ENCODE assay signal across 8 mouse cellular contexts in the genomic region with DNA sequence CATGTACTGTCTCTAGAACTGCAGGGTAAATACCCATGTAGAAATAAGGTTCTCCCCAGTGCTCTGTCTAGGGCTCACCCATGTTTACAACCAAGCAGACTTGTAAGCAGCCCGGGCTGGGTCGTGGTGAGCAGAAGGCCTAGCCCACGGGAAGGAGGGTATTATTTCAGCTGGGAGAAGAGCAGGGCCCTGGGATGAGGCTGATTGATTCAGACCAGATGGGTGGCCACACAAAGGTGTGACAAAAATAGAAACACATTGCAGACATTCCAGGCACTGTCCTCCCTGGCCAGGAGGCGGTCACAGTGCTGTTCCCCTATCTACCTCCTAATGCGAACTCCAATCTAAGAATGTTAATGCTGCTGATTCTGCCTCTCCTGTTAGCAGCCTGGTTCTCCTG. TPM values are rescaled to one million over a fixed set of nuclear protein-coding genes. Genes with fewer than 3 reads are reported as not detected.
A peak's percentile ranks its signal among the peaks of the same experiment; 100 is the strongest.
DNase-seq lines count a peak whose midpoint lies in the region; ATAC-seq and TF ChIP-seq lines count a peak whose summit lies in the region.
"Had no signal": no experiment of that assay in that cellular context is flagged by ENCODE, and none has a peak within 500 bp of the region (broad histone marks: within the 10 kb centered on the region; RNA-seq: fewer than 3 reads in every experiment).

No protein-coding gene starts in this region.

- 0 out of 2 replicates have a peak overlapping the region, but pooled peaks have one; percentile 39 for H3K27ac ChIP-seq in kidney, adult 2 months (ENCODE audit: insufficient read depth, low read depth, low read length)
- H3K27ac ChIP-seq in limb, embryonic 13.5 days, result no peak overlapping the region; the same call in 1 of the 2 replicates

- no peak for TF ChIP-seq POLR2A in kidney, adult 2 months (IDR thresholded peaks at IDR 0.05; ENCODE audit: low read depth, low read length)

- DNase-seq in kidney, adult 2 months, result no peak
- no peak for DNase-seq in kidney, postnatal 14 days
- DNase-seq in Patski (ENCODE audit: low read depth, low spot score), result no peak
- peak; percentile 70 for DNase-seq in embryo, embryonic 10.5 days (ENCODE audit: low spot score)
- DNase-seq in ovary, postnatal 14 days (ENCODE audit: low spot score), result no peak
- DNase-seq in urinary bladder, adult 18-20 months (ENCODE audit: low spot score in 2 of 2), result no peak
- DNase-seq: lung, adult 2 months had no signal

- H3K9me3 ChIP-seq in limb, embryonic 13.5 days, result no peaks in the 10 kb centered on the region

- in situ Hi-C loops in Patski (cut with MboI; ENCODE audit: low pct_unique_long_range_greater_than_20kb), result no loop called here

- 41% methylated on average over 5 of the region's 5 CpGs for WGBS in kidney, adult 2 months
- 14% methylated on average over 5 of the region's 5 CpGs for WGBS in limb, embryonic 13.5 days

- CTCF ChIA-PET in Patski (lab: Charles Lee), result interaction anchor here (0.9 kb wide), 1 partner anchor 15 kb away, joined by 3 read pairs; no protein-coding TSS in a partner anchor

- no peak overlapping the region for H3K4me3 ChIP-seq in kidney, adult 2 months (ENCODE audit: insufficient read depth, low read depth, low read length)
- no peak overlapping the region for H3K4me3 ChIP-seq in limb, embryonic 13.5 days

- peak; percentile 57 for ATAC-seq in Patski
- peak; percentile 29; the same call in 1 of the 2 replicates for ATAC-seq in limb, embryonic 13.5 days (ENCODE audit: low FRiP score, low read depth)

- POLR2A ChIA-PET in Patski (lab: Charles Lee), result interaction anchor here (0.6 to 0.7 kb wide), 2 partner anchors 73 to 160 kb away, joined by 3 to 8 read pairs; no protein-coding TSS in a partner anchor

- H3K9ac ChIP-seq in limb, embryonic 13.5 days, result no peak overlapping the region

- H3K4me1 ChIP-seq in kidney, adult 2 months (ENCODE audit: control insufficient read depth, insufficient read depth, low read length), result peaks cover 17% of the 10 kb centered on the region
- peaks cover 39% of the 10 kb centered on the region for H3K4me1 ChIP-seq in limb, embryonic 13.5 days

- H3K36me3 ChIP-seq in kidney, adult 2 months (ENCODE audit: control insufficient read depth, insufficient read depth, low read length), result no peaks in the 10 kb centered on the region
- no peaks in the 10 kb centered on the region for H3K36me3 ChIP-seq in limb, embryonic 13.5 days

- H3K4me2 ChIP-seq in limb, embryonic 13.5 days (replicated peaks), result no peak overlapping the region

- no peaks in the 10 kb centered on the region for H3K27me3 ChIP-seq in kidney, adult 2 months (replicated peaks; ENCODE audit: control insufficient read depth, insufficient read depth, low read length)
- no peaks in the 10 kb centered on the region for H3K27me3 ChIP-seq in Patski
- H3K27me3 ChIP-seq in limb, embryonic 13.5 days, result 0 out of 2 replicates have a peak, but pooled peaks cover 3% of the 10 kb centered on the region

- TF ChIP-seq CTCF in kidney, adult 2 months (conservative IDR thresholded peaks at IDR 0.05; ENCODE audit: insufficient read depth, insufficient read length, low read depth, low read length), result no peak
- TF ChIP-seq CTCF in Patski (IDR thresholded peaks at IDR 0.05), result no peak

RNA-seq across cellular contexts. Expression of a gene that starts 50.1 kb away (rescaled TPM):
- polyA plus RNA-seq in kidney, adult 2 months (2012; rRNA removed), result 22.7 and 25.6 TPM in 2 replicates
- 19.8 TPM for polyA plus RNA-seq in Patski (2021)
- polyA plus RNA-seq in limb, embryonic 13.5 days (2015; fragmentation: Nextera tagmentation; extraction: Ambion mirVana), result 29.9 and 31.8 TPM in 2 replicates
